Mouse (Mus musculus): ENCODE data around the gene Edc4. TPM values are rescaled to one million over a fixed set of nuclear protein-coding genes. Genes with fewer than 3 reads are reported as not detected.

Edc4 gene
- total RNA-seq, 2 experiments from 2014 or later, result 38.4 to 46.3 TPM

GRCm38 (mm10) chr8:105936866-105937475 lies 56.3 kb downstream of the Edc4 start:
- ATAC-seq (replicated peaks; ENCODE audit: low FRiP score, low TSS enrichment, poor library complexity, severe bottlenecking), result peak; percentile 78

- ATAC-seq (replicated peaks; ENCODE audit: low FRiP score, low TSS enrichment, poor library complexity, severe bottlenecking), result peak; percentile 27
Observed at GRCm38 (mm10) chr8:105937496-105938305, 57.0 kb downstream of the Edc4 start.

GRCm38 (mm10) chr8:105938306-105938669 lies 57.6 kb downstream of the Edc4 start, which contains the start of gene Psmb10:
Psmb10 (minus strand) TSS chr8:105938444.
- ATAC-seq (replicated peaks; ENCODE audit: low FRiP score, low TSS enrichment, poor library complexity, severe bottlenecking), result peak; percentile 27; the same call in 1 of the 2 replicates

GRCm38 (mm10) chr8:105942026-105942425 lies 61.3 kb downstream of the Edc4 start:
- ATAC-seq (replicated peaks; ENCODE audit: low FRiP score, low TSS enrichment, poor library complexity, severe bottlenecking), result no peak

- ATAC-seq (replicated peaks; ENCODE audit: low FRiP score, low TSS enrichment, poor library complexity, severe bottlenecking), result no peak
Observed at GRCm38 (mm10) chr8:105942542-105942941, 61.9 kb downstream of the Edc4 start.

GRCm38 (mm10) chr8:105943321-105943739 lies 62.6 kb downstream of the Edc4 start, which contains the start of gene Lcat:
Lcat (minus strand) TSS chr8:105943382.
- no peak for ATAC-seq (replicated peaks; ENCODE audit: low FRiP score, low TSS enrichment, poor library complexity, severe bottlenecking)

Other genes starting within 250 kb of the Edc4 start
- 96.1 and 112 TPM in 2 replicates for gene Ctcf, start 244.3 kb upstream of the Edc4 start, total RNA-seq (2014; fragmentation: Nextera tagmentation)
- 113 and 160 TPM in 2 replicates for gene Ctcf, start 244.3 kb upstream of the Edc4 start, total RNA-seq (2017)
- not detected in 2 replicates for gene Agrp, start 243.5 kb upstream of the Edc4 start, total RNA-seq (2014; fragmentation: Nextera tagmentation)
- gene Agrp, start 243.5 kb upstream of the Edc4 start, total RNA-seq (2017), result not detected in 2 replicates
- gene Carmil2, start 194.6 kb upstream of the Edc4 start, total RNA-seq (2014; fragmentation: Nextera tagmentation), result 5.7 and 7.1 TPM in 2 replicates
- 1.1 and 2.7 TPM in 2 replicates for gene Carmil2, start 194.6 kb upstream of the Edc4 start, total RNA-seq (2017)
- 60.3 and 83.6 TPM in 2 replicates for gene Acd, start 179.8 kb upstream of the Edc4 start, total RNA-seq (2014; fragmentation: Nextera tagmentation)
- 20.6 and 46.8 TPM in 2 replicates for gene Acd, start 179.8 kb upstream of the Edc4 start, total RNA-seq (2017)
- gene Pard6a, start 179.7 kb upstream of the Edc4 start, total RNA-seq (2014; fragmentation: Nextera tagmentation), result 9.1 and 16.5 TPM in 2 replicates
- gene Pard6a, start 179.7 kb upstream of the Edc4 start, total RNA-seq (2017), result 2.6 and 13.0 TPM in 2 replicates
- not detected in 2 replicates for gene 4933405L10Rik, start 173.2 kb upstream of the Edc4 start, total RNA-seq (2014; fragmentation: Nextera tagmentation)
- not detected in 2 replicates for gene 4933405L10Rik, start 173.2 kb upstream of the Edc4 start, total RNA-seq (2017)
- 15.8 and 25.4 TPM in 2 replicates for gene Enkd1, start 172.7 kb upstream of the Edc4 start, total RNA-seq (2014; fragmentation: Nextera tagmentation)
- gene Enkd1, start 172.7 kb upstream of the Edc4 start, total RNA-seq (2017), result 7.4 and 9.9 TPM in 2 replicates
- gene Gfod2, start 122.2 kb upstream of the Edc4 start, total RNA-seq (2014; fragmentation: Nextera tagmentation), result 2.3 and 2.7 TPM in 2 replicates
- gene Gfod2, start 122.2 kb upstream of the Edc4 start, total RNA-seq (2017), result 3.1 and 9.8 TPM in 2 replicates
- gene Ranbp10, start 53.5 kb upstream of the Edc4 start, total RNA-seq (2014; fragmentation: Nextera tagmentation), result 34.9 and 36.4 TPM in 2 replicates
- 8.3 and 16.0 TPM in 2 replicates for gene Ranbp10, start 53.5 kb upstream of the Edc4 start, total RNA-seq (2017)
- gene Tsnaxip1, start 53.1 kb upstream of the Edc4 start, total RNA-seq (2014; fragmentation: Nextera tagmentation), result not detected in 2 replicates
- not detected in 2 replicates for gene Tsnaxip1, start 53.1 kb upstream of the Edc4 start, total RNA-seq (2017)
- 32.0 and 47.6 TPM in 2 replicates for gene Cenpt, start 27.6 kb upstream of the Edc4 start, total RNA-seq (2014; fragmentation: Nextera tagmentation)
- 14.2 and 20.0 TPM in 2 replicates for gene Cenpt, start 27.6 kb upstream of the Edc4 start, total RNA-seq (2017)
- gene Thap11, start 25.7 kb upstream of the Edc4 start, total RNA-seq (2014; fragmentation: Nextera tagmentation), result 24.4 and 27.1 TPM in 2 replicates
- 18.5 and 33.4 TPM in 2 replicates for gene Thap11, start 25.7 kb upstream of the Edc4 start, total RNA-seq (2017)
- gene Nutf2, start 20.3 kb upstream of the Edc4 start, total RNA-seq (2014; fragmentation: Nextera tagmentation), result 174 and 237 TPM in 2 replicates
- gene Nutf2, start 20.3 kb upstream of the Edc4 start, total RNA-seq (2017), result 29.3 and 101 TPM in 2 replicates
- 2.0 and 3.3 TPM in 2 replicates for gene Nrn1l, start 12.7 kb downstream of the Edc4 start, total RNA-seq (2014; fragmentation: Nextera tagmentation)
- gene Nrn1l, start 12.7 kb downstream of the Edc4 start, total RNA-seq (2017), result not detected in 2 replicates
- 16.8 and 17.5 TPM in 2 replicates for gene Pskh1, start 19.6 kb downstream of the Edc4 start, total RNA-seq (2014; fragmentation: Nextera tagmentation)
- 15.4 and 17.3 TPM in 2 replicates for gene Pskh1, start 19.6 kb downstream of the Edc4 start, total RNA-seq (2017)
- 1.6 TPM in 1 of 2 replicates, not detected in the other for gene Ctrl, start 53.0 kb downstream of the Edc4 start, total RNA-seq (2014; fragmentation: Nextera tagmentation)
- not detected in 2 replicates for gene Ctrl, start 53.0 kb downstream of the Edc4 start, total RNA-seq (2017)
- 93.9 and 150 TPM in 2 replicates for gene Psmb10, start 57.6 kb downstream of the Edc4 start, total RNA-seq (2014; fragmentation: Nextera tagmentation)
- gene Psmb10, start 57.6 kb downstream of the Edc4 start, total RNA-seq (2017), result 29.5 and 38.9 TPM in 2 replicates
- 3.7 and 4.6 TPM in 2 replicates for gene Lcat, start 62.5 kb downstream of the Edc4 start, total RNA-seq (2014; fragmentation: Nextera tagmentation)
- gene Lcat, start 62.5 kb downstream of the Edc4 start, total RNA-seq (2017), result 1.5 TPM in 1 of 2 replicates, not detected in the other
- 11.4 and 14.2 TPM in 2 replicates for gene Slc12a4, start 85.2 kb downstream of the Edc4 start, total RNA-seq (2014; fragmentation: Nextera tagmentation)
- gene Slc12a4, start 85.2 kb downstream of the Edc4 start, total RNA-seq (2017), result 4.7 and 10.5 TPM in 2 replicates
- gene Dpep3, start 98.5 kb downstream of the Edc4 start, total RNA-seq (2014; fragmentation: Nextera tagmentation), result not detected in 2 replicates
- gene Dpep3, start 98.5 kb downstream of the Edc4 start, total RNA-seq (2017), result not detected in 2 replicates
- gene Dus2, start 110.5 kb downstream of the Edc4 start, total RNA-seq (2014; fragmentation: Nextera tagmentation), result 23.0 and 28.9 TPM in 2 replicates
- 13.8 and 22.5 TPM in 2 replicates for gene Dus2, start 110.5 kb downstream of the Edc4 start, total RNA-seq (2017)
- not detected in 2 replicates for gene Dpep2nb, start 125.1 kb downstream of the Edc4 start, total RNA-seq (2014; fragmentation: Nextera tagmentation)
- not detected in 2 replicates for gene Dpep2nb, start 125.1 kb downstream of the Edc4 start, total RNA-seq (2017)
- gene Ddx28, start 131.0 kb downstream of the Edc4 start, total RNA-seq (2014; fragmentation: Nextera tagmentation), result 11.6 and 18.3 TPM in 2 replicates
- gene Ddx28, start 131.0 kb downstream of the Edc4 start, total RNA-seq (2017), result 11.8 and 14.4 TPM in 2 replicates
- 102 and 103 TPM in 2 replicates for gene Nfatc3, start 178.0 kb downstream of the Edc4 start, total RNA-seq (2014; fragmentation: Nextera tagmentation)
- gene Nfatc3, start 178.0 kb downstream of the Edc4 start, total RNA-seq (2017), result 35.0 and 35.3 TPM in 2 replicates

All from megakaryocyte-erythroid progenitor cell, adult 5-6 weeks (primary cell).